ENCODE assay signal across 18 mouse cellular contexts in the genomic region with DNA sequence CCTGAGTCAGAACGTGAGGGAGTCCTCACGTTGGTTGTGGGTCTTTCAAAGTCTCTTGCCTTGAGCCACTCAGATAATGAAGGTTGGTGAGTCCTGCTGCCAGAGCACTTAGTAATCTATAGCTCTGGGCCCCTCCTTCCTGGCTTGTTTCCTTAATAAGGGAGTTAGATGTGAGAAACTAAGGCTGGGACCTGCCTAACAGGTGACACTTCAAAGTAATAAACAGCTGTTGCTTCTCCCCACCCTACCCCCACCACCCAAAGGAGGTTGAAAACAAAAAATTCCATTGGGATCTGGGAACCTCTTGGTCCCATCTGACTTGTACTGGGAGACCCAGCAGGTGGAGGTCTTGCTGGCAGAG. TPM values are rescaled to one million over a fixed set of nuclear protein-coding genes. Genes with fewer than 3 reads are reported as not detected.
A peak's percentile ranks its signal among the peaks of the same experiment; 100 is the strongest.
DNase-seq lines count a peak whose midpoint lies in the region; ATAC-seq lines count a peak whose summit lies in the region.
"Had no signal": no experiment of that assay in that cellular context is flagged by ENCODE, and none has a peak within 500 bp of the region (broad histone marks: within the 10 kb centered on the region; RNA-seq: fewer than 3 reads in every experiment).

No protein-coding gene starts in this region.

- DNase-seq in cerebellum, adult 9-11 months: peak; percentile 23
- DNase-seq in cerebellum, adult 11 months: no peak
- DNase-seq in ES-CJ7 (ENCODE audit: low read depth, low spot score): peak; percentile 55
- peak; percentile 75 for DNase-seq in R1 (ENCODE audit: low read depth, low spot score)
- DNase-seq in adrenal gland, postnatal 10 days: no peak
- DNase-seq in Muller cell, postnatal 12 days (ENCODE audit: inconsistent ontology term): no peak
- DNase-seq: adrenal gland, adult 2 months; adrenal gland, postnatal 14 days; adrenal gland, postnatal 36 days; cerebellum, adult 18-20 months; cerebellum, adult 8-10 months; cerebellum, postnatal 25 days; forebrain, postnatal 0 days had no signal

- no peak for ATAC-seq in megakaryocyte-erythroid progenitor cell, adult 5-6 weeks (replicated peaks; ENCODE audit: low FRiP score, low TSS enrichment, poor library complexity, severe bottlenecking)
- ATAC-seq: forebrain, embryonic 13.5 days; forebrain, embryonic 15.5 days; forebrain, postnatal 0 days had no signal

RNA-seq across cellular contexts. Expression of gene Sncg, which starts 9.5 kb away (rescaled TPM):
- not detected in 2 replicates for total RNA-seq in megakaryocyte-erythroid progenitor cell, adult 5-6 weeks (2014; fragmentation: Nextera tagmentation)
- not detected in 2 replicates for total RNA-seq in megakaryocyte-erythroid progenitor cell, adult 5-6 weeks (2017)
- 10 to 100 TPM; 44.7 to 50.3 TPM for total RNA-seq in adrenal gland, postnatal 10 days (2021)

RNA-seq across cellular contexts. Expression of gene Fam25c, which starts 9.9 kb away (rescaled TPM):
- not detected in 2 replicates for total RNA-seq in megakaryocyte-erythroid progenitor cell, adult 5-6 weeks (2014; fragmentation: Nextera tagmentation)
- not detected in 2 replicates for total RNA-seq in megakaryocyte-erythroid progenitor cell, adult 5-6 weeks (2017)
- total RNA-seq in adrenal gland, postnatal 10 days (2021): 1 to 10 TPM; 2.3 to 4.2 TPM
- total RNA-seq: adrenal gland, adult 2 months; adrenal gland, postnatal 36 days; forebrain, postnatal 0 days; G1E; gastrocnemius, adult 18-20 months had no signal

RNA-seq across cellular contexts. Expression of gene Mmrn2, which starts 10.1 kb away (rescaled TPM):
- not detected in 2 replicates for total RNA-seq in megakaryocyte-erythroid progenitor cell, adult 5-6 weeks (2014; fragmentation: Nextera tagmentation)
- not detected in 2 replicates for total RNA-seq in megakaryocyte-erythroid progenitor cell, adult 5-6 weeks (2017)
- 10 to 100 TPM; 25.2 to 34.6 TPM for total RNA-seq in adrenal gland, postnatal 10 days (2021)

RNA-seq across cellular contexts. Expression of gene Glud1, which starts 54.6 kb away (rescaled TPM):
- 38.5 and 40.5 TPM in 2 replicates for total RNA-seq in megakaryocyte-erythroid progenitor cell, adult 5-6 weeks (2014; fragmentation: Nextera tagmentation)
- 34.3 and 37.8 TPM in 2 replicates for total RNA-seq in megakaryocyte-erythroid progenitor cell, adult 5-6 weeks (2017)
- total RNA-seq in adrenal gland, postnatal 10 days (2021): 100 to 1,000 TPM; 309 to 414 TPM

RNA-seq across cellular contexts. Expression of gene Shld2, which starts 54.8 kb away (rescaled TPM):
- 8.0 and 9.1 TPM in 2 replicates for total RNA-seq in megakaryocyte-erythroid progenitor cell, adult 5-6 weeks (2014; fragmentation: Nextera tagmentation)
- 17.1 and 18.0 TPM in 2 replicates for total RNA-seq in megakaryocyte-erythroid progenitor cell, adult 5-6 weeks (2017)
- total RNA-seq in adrenal gland, postnatal 10 days (2021): 10 to 100 TPM; 10.5 to 13.8 TPM

Comparison
In these comparisons a context has a peak if more than half of its experiments do, and no peak if none do; other contexts are left out.
1. DNase-seq: peak in cerebellum, adult 9-11 months (single experiment), ES-CJ7 (single experiment) and R1 (single experiment); none in cerebellum, adult 11 months (single experiment), adrenal gland, postnatal 10 days (single experiment) and Muller cell, postnatal 12 days (single experiment).
2. RNA of gene Sncg, which starts 9.5 kb away (total RNA-seq): 44.7 to 50.3 TPM in adrenal gland, postnatal 10 days; not detected in megakaryocyte-erythroid progenitor cell, adult 5-6 weeks; every median in the first group is over 10 times any median in the second.
3. RNA of gene Mmrn2, which starts 10.1 kb away (total RNA-seq): 25.2 to 34.6 TPM in adrenal gland, postnatal 10 days; not detected in megakaryocyte-erythroid progenitor cell, adult 5-6 weeks; every median in the first group is over 10 times any median in the second.